Mouse (Mus musculus) intestine, postnatal 0 days (tissue): ENCODE measurements around the gene Ccr4. TPM values are rescaled to one million over a fixed set of nuclear protein-coding genes. Genes with fewer than 3 reads are reported as not detected.

Experiments
- ATAC-seq: fragments of 200-750 bp; cut with Nextera tagmentation; 2 replicates; pipeline ENCODE4 v1.8.0; 2017; ENCODE audit warnings: mild to moderate bottlenecking, moderate TSS enrichment, moderate library complexity
- H3K27ac ChIP-seq: fragments of 300-500 bp; sonication (generic); 2 replicates; pipeline ENCODE4 v1.5.1; 2014; ENCODE audit warnings: mild to moderate bottlenecking, low read depth, low read length, moderate library complexity
- H3K27me3 ChIP-seq: fragments of 300-500 bp; sonication (generic); replicated peaks from 2 replicates; pipeline ENCODE4 v1.6.1; 2014; ENCODE audit warnings: low read length, mixed read lengths; ENCODE audit not compliant: control insufficient read depth, insufficient read depth
- H3K36me3 ChIP-seq: fragments of 300-500 bp; sonication (generic); 2 replicates; pipeline ENCODE4 v1.6.1; 2014; ENCODE audit warnings: mild to moderate bottlenecking, moderate library complexity; ENCODE audit not compliant: control insufficient read depth, insufficient read depth
- H3K4me1 ChIP-seq: fragments of 300-500 bp; sonication (generic); replicated peaks from 2 replicates; pipeline ENCODE4 v1.6.1; 2014; ENCODE audit warnings: antibody characterized with exemption, low read length, mixed read lengths; ENCODE audit not compliant: control insufficient read depth, insufficient read depth
- H3K4me2 ChIP-seq: fragments of 300-500 bp; sonication (generic); replicated peaks from 2 replicates; pipeline ENCODE4 v1.6.1; 2014; ENCODE audit warnings: low read depth, mild to moderate bottlenecking, moderate library complexity
- H3K4me3 ChIP-seq: fragments of 300-500 bp; sonication (generic); 2 replicates; pipeline ENCODE4 v1.5.1; 2014; ENCODE audit warnings: low read depth, low read length
- H3K9ac ChIP-seq: fragments of 300-500 bp; sonication (generic); 2 replicates; pipeline ENCODE4 v1.6.1; 2014; ENCODE audit warnings: mild to moderate bottlenecking, low read depth, low read length
- H3K9me3 ChIP-seq: fragments of 300-500 bp; sonication (generic); 2 replicates; pipeline ENCODE4 v1.6.1; 2016; ENCODE audit warnings: mixed run types; ENCODE audit not compliant: control insufficient read depth
- CTCF ChIP-seq: sonication (generic); IDR thresholded peaks from 2 replicates; pipeline ENCODE4 v1.5.1; 2016; ENCODE audit warnings: low read depth, mild to moderate bottlenecking, control low read depth, antibody characterized with exemption, moderate library complexity
- WGBS: fragments of 180-500 bp; shearing (Covaris S2); extraction: QIAGEN DNeasy Blood & Tissue Kit; methylation state at CpG from one replicate; pipeline ENCODE4 v1.1.7; 2014; 5-methylcytosine and 5-hydroxymethylcytosine counted together
- polyA plus RNA-seq: library from polyadenylated mRNA; unstranded; fragments of >200 nt; fragmentation: Nextera tagmentation; extraction: Ambion mirVana; gene quantifications from 2 replicates; pipeline ENCODE4 v1.2.1, GENCODE M21; 2015

Ccr4 gene
- polyA plus RNA-seq, 1 experiment from 2014 or later: 2.3 TPM

DNA sequence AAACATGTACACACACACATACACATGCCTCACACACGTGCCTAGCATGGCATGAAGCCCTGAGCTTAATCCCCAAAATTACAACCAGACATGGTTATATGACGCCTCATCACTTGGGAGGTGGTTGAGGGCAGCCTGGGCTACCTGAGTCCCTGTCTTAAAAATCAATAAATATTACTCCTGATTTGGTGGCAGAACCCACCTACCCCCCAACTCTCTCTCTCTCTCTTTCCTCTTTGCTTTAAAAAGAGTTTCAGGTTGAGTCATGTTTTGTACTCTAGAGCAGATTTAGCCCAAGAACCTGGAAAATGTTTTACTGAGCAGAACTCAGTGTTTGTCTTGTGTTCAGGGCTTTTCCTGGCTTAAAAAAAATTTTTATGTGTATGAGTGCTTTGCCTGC lies 49.3 kb downstream of the Ccr4 start:
- H3K36me3 ChIP-seq: peaks cover 66% of the 10 kb centered on the region
- H3K27me3 ChIP-seq: no peaks in the 10 kb centered on the region
- H3K27ac ChIP-seq: no peak overlapping the region
- no peak for ATAC-seq
- H3K9me3 ChIP-seq: no peaks in the 10 kb centered on the region
- H3K4me1 ChIP-seq: no peaks in the 10 kb centered on the region
- no peak for TF ChIP-seq CTCF
- no peak overlapping the region for H3K9ac ChIP-seq
- no peak overlapping the region for H3K4me3 ChIP-seq
- 85% methylated on average over 2 of the region's 2 CpGs for WGBS
- no peak overlapping the region for H3K4me2 ChIP-seq

DNA sequence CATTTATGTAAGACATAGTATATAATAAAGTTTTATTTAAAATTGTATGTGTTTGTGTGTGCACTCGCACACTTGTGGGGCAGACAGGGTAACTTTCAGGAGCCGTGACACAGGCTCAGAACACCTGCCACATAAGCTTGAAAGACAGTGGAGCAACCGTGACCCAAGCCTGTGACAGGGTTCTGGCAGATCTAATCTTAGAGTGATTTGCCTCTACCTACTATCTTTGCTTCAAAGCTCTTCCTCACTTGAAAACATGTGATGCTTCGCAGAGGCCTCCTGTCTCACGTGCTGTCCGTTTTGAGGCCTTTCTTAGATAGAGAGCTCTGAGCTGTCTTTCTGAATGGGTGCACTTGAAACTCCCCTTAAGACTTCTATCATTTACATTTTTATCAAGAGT lies 52.3 kb downstream of the Ccr4 start:
- Histone ChIP-seq H3K4me1 (no peaks in the 10 kb centered on the region), H3K36me3 (peaks cover 47% of the 10 kb centered on the region), H3K27ac (no peak overlapping the region), H3K27me3 (no peaks in the 10 kb centered on the region), H3K9me3 (no peaks in the 10 kb centered on the region), H3K4me2 (no peak overlapping the region), H3K9ac (no peak overlapping the region), H3K4me3 (no peak overlapping the region)
- no peak for ATAC-seq
- no peak for TF ChIP-seq CTCF
- WGBS: 89% methylated on average over 6 of the region's 6 CpGs

DNA sequence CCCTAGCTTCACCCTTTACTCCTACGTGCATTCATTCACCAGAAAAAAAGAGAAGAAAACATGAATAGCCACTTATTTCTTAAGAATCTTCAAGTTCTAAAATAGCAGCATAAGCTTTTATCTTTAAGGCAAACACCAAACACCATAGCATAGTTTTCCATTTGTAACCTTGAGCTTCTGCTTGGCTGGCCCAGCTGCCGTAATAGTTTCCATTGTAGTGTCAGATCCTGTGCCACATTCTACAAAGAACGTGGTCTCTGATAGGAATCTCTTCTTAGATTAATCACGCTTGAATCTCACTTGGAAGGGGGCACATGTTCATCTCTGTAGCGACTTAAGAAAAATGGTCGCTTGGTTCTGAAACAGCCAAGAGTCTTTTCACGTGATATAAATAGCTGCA lies 53.1 kb downstream of the Ccr4 start:
- H3K27ac ChIP-seq: no peak overlapping the region
- no peak overlapping the region for H3K4me2 ChIP-seq
- no peak overlapping the region for H3K4me3 ChIP-seq
- no peaks in the 10 kb centered on the region for H3K4me1 ChIP-seq
- no peak overlapping the region for H3K9ac ChIP-seq
- no peaks in the 10 kb centered on the region for H3K9me3 ChIP-seq
- 86% methylated on average over 7 of the region's 7 CpGs for whole genome bisulfite sequencing
- ATAC-seq: no peak
- no peak for TF ChIP-seq CTCF
- peaks cover 39% of the 10 kb centered on the region for H3K36me3 ChIP-seq
- no peaks in the 10 kb centered on the region for H3K27me3 ChIP-seq

GRCm38 (mm10) chr9:114449120-114449754 lies 55.5 kb downstream of the Ccr4 start:
- Histone ChIP-seq H3K4me2 (no peak overlapping the region), H3K27me3 (no peaks in the 10 kb centered on the region), H3K9me3 (no peaks in the 10 kb centered on the region), H3K27ac (no peak overlapping the region), H3K4me1 (no peaks in the 10 kb centered on the region), H3K4me3 (no peak overlapping the region), H3K36me3 (peaks cover 18% of the 10 kb centered on the region; the same call in 1 of the 2 replicates), H3K9ac (no peak overlapping the region)
- no peak for TF ChIP-seq CTCF
- WGBS: 84% methylated on average over 13 of the region's 13 CpGs
- ATAC-seq: no peak

- peaks cover 18% of the 10 kb centered on the region; the same call in 1 of the 2 replicates for H3K36me3 ChIP-seq
- H3K9me3 ChIP-seq: no peaks in the 10 kb centered on the region
- TF ChIP-seq CTCF: no peak
- ATAC-seq: no peak
- no peak overlapping the region for H3K4me3 ChIP-seq
- 66% methylated on average over 5 of the region's 5 CpGs for WGBS
- H3K27ac ChIP-seq: no peak overlapping the region
- no peak overlapping the region for H3K4me2 ChIP-seq
- H3K4me1 ChIP-seq: no peaks in the 10 kb centered on the region
- no peak overlapping the region for H3K9ac ChIP-seq
- H3K27me3 ChIP-seq: no peaks in the 10 kb centered on the region
These were observed 56.0 kb downstream of the Ccr4 start for GRCm38 (mm10) chr9:114448700-114449099.

DNA sequence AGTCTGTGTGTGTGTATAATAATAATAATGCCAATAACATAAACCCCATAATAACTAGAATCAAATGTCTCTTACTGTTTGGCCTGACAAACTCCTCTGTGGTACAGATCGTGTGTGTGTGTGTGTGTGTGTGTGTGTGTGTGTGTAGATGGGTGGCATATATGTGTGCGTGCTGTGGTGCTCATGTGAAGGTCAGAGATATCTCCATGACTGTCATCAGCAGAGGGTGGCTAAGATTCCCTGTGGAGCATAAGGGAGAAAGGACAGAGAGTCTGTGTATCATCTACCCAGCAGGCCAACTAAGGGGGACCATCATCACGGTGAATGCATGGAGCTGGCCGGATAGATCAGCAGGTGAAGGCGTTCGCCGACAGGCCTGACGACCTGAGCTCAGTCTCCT lies 57.8 kb downstream of the Ccr4 start:
- Histone ChIP-seq H3K4me3 (no peak overlapping the region), H3K27me3 (no peaks in the 10 kb centered on the region), H3K36me3 (peaks cover 13% of the 10 kb centered on the region; the same call in 1 of the 2 replicates), H3K9ac (no peak overlapping the region), H3K27ac (no peak overlapping the region), H3K9me3 (no peaks in the 10 kb centered on the region), H3K4me2 (no peak overlapping the region), H3K4me1 (no peaks in the 10 kb centered on the region)
- no peak for ATAC-seq
- TF ChIP-seq CTCF: no peak
- 95% methylated on average over 8 of the region's 8 CpGs for WGBS
